Mouse (Mus musculus) MEL (cell line): Measurements from ENCODE around the gene Arfrp1. TPM values are rescaled to one million over a fixed set of nuclear protein-coding genes. Genes with fewer than 3 reads are reported as not detected.

Source experiments
- DNase-seq: peaks from one replicate; pipeline ENCODE4 v3.0.0; 2011; ENCODE audit warnings: low read depth, low spot score
- H3K27ac ChIP-seq: 2 replicates; pipeline ENCODE4 v1.5.1; 2012; ENCODE audit warnings: low read depth, mild to moderate bottlenecking, control low read depth, low read length, moderate library complexity; ENCODE audit not compliant: control insufficient read depth
- H3K27me3 ChIP-seq, 2 experiments: fragments of 150-350 bp in 1 of 2; sonication (generic) in 1 of 2; 2 replicates each; pipeline ENCODE4 v1.6.1; 2012; ENCODE audit warnings: low read length in 2 of 2, mild to moderate bottlenecking in 2 of 2, improper control_type of control experiment in 1 of 2, moderate library complexity in 1 of 2; ENCODE audit not compliant: insufficient read depth in 2 of 2, control insufficient read depth in 1 of 2
- H3K36me3 ChIP-seq, 2 experiments: 2 replicates each; pipeline ENCODE4 v1.6.1; 2012 to 2014; ENCODE audit warnings: low read length in 2 of 2, improper control_type of control experiment in 1 of 2, inconsistent platforms in 1 of 2, mild to moderate bottlenecking in 1 of 2; ENCODE audit not compliant: insufficient read depth in 2 of 2, control insufficient read depth in 1 of 2
- H3K4me1 ChIP-seq, 2 experiments: fragments of 150-350 bp in 1 of 2; sonication (generic) in 1 of 2; 2 replicates each; pipeline ENCODE4 v1.6.1; 2012; ENCODE audit warnings: low read length in 2 of 2, improper control_type of control experiment in 1 of 2, mild to moderate bottlenecking in 1 of 2; ENCODE audit not compliant: insufficient read depth in 2 of 2, control insufficient read depth in 1 of 2
- H3K4me3 ChIP-seq, 2 experiments: fragments of 150-350 bp in 1 of 2; sonication (generic) in 1 of 2; 2 replicates each; pipeline ENCODE4 v1.5.1; 2012; ENCODE audit warnings: low read depth in 2 of 2, low read length in 2 of 2, mild to moderate bottlenecking in 2 of 2, moderate library complexity in 2 of 2, control low read depth in 1 of 2, improper control_type of control experiment in 1 of 2; ENCODE audit not compliant: control insufficient read depth in 1 of 2, insufficient read depth in 1 of 2
- H3K79me2 ChIP-seq: 2 replicates; pipeline ENCODE4 v1.6.1; 2012; ENCODE audit warnings: mild to moderate bottlenecking, low read length, moderate library complexity; ENCODE audit not compliant: control insufficient read depth, poor library complexity, insufficient read depth
- H3K9ac ChIP-seq: 2 replicates; pipeline ENCODE4 v1.6.1; 2012; ENCODE audit warnings: low read depth, mild to moderate bottlenecking, control low read depth, low read length, moderate library complexity; ENCODE audit not compliant: control insufficient read depth, poor library complexity, severe bottlenecking
- H3K9me3 ChIP-seq: fragments of 150-350 bp; sonication (generic); replicated peaks from 2 replicates; pipeline ENCODE4 v1.6.1; 2012; ENCODE audit warnings: mild to moderate bottlenecking, low read length, improper control_type of control experiment, moderate library complexity; ENCODE audit not compliant: insufficient read depth
- BHLHE40 ChIP-seq: IDR thresholded peaks from 2 replicates; pipeline ENCODE4 v1.6.1; 2012; ENCODE audit warnings: low read depth, mild to moderate bottlenecking, inconsistent platforms, low read length, improper control_type of control experiment, borderline replicate concordance
- CHD1 ChIP-seq: IDR thresholded peaks from 2 replicates; pipeline ENCODE4 v1.6.1; 2012; ENCODE audit warnings: low read depth, mild to moderate bottlenecking, inconsistent platforms, low read length, improper control_type of control experiment
- CHD2 ChIP-seq: IDR thresholded peaks from 2 replicates; pipeline ENCODE4 v1.6.1; 2011; ENCODE audit warnings: low read length, improper control_type of control experiment
- CTCF ChIP-seq, 3 experiments: IDR thresholded peaks in 2 of 3; conservative IDR thresholded peaks in 1 of 3; 2 replicates each; pipeline ENCODE4 v1.5.1; 2011 to 2012; ENCODE audit warnings: low read length in 3 of 3, low read depth in 2 of 3, mild to moderate bottlenecking in 2 of 3, improper control_type of control experiment in 1 of 3, inconsistent platforms in 1 of 3, mixed read lengths in 1 of 3, moderate library complexity in 1 of 3; ENCODE audit not compliant: control insufficient read depth in 1 of 3, insufficient read depth in 1 of 3, poor library complexity in 1 of 3, severe bottlenecking in 1 of 3
- GABPA ChIP-seq: IDR thresholded peaks from 2 replicates; pipeline ENCODE4 v1.6.1; 2012; ENCODE audit warnings: low read depth, mild to moderate bottlenecking, inconsistent platforms, low read length, improper control_type of control experiment, moderate library complexity
- GATA1 ChIP-seq: IDR thresholded peaks from 2 replicates; pipeline ENCODE4 v1.6.1; 2011; ENCODE audit warnings: low read depth, low read length, improper control_type of control experiment
- JUND ChIP-seq: IDR thresholded peaks from 2 replicates; pipeline ENCODE4 v1.6.1; 2011; ENCODE audit warnings: low read depth, mild to moderate bottlenecking, improper control_type of control experiment, low read length
- KAT2A ChIP-seq: conservative IDR thresholded peaks from 2 replicates; pipeline ENCODE4 v1.6.1; 2012; ENCODE audit warnings: low read depth, low read length, improper control_type of control experiment, inconsistent platforms
- MAFK ChIP-seq: IDR thresholded peaks from 2 replicates; pipeline ENCODE4 v1.6.1; 2011; ENCODE audit warnings: low read depth, mild to moderate bottlenecking, low read length, improper control_type of control experiment, borderline replicate concordance
- MAX ChIP-seq: IDR thresholded peaks from 2 replicates; pipeline ENCODE4 v1.6.1; 2011; ENCODE audit warnings: low read length, improper control_type of control experiment
- MAZ ChIP-seq: IDR thresholded peaks from 2 replicates; pipeline ENCODE4 v1.6.1; 2012; ENCODE audit warnings: low read depth, mild to moderate bottlenecking, inconsistent platforms, low read length, improper control_type of control experiment
- MEF2A ChIP-seq: IDR thresholded peaks from 2 replicates; pipeline ENCODE4 v1.6.1; 2014; ENCODE audit warnings: low read depth, mild to moderate bottlenecking, inconsistent platforms, low read length, improper control_type of control experiment; ENCODE audit not compliant: poor library complexity, insufficient replicate concordance, severe bottlenecking; ENCODE audit errors: extremely low read depth
- MYB ChIP-seq: IDR thresholded peaks from 2 replicates; pipeline ENCODE4 v1.6.1; 2011; ENCODE audit warnings: mild to moderate bottlenecking, low read depth, low read length, improper control_type of control experiment
- NRF1 ChIP-seq: IDR thresholded peaks from 2 replicates; pipeline ENCODE4 v1.6.1; 2014; ENCODE audit warnings: low read depth, mild to moderate bottlenecking, inconsistent platforms, low read length, improper control_type of control experiment, moderate library complexity; ENCODE audit not compliant: poor library complexity, insufficient read depth, severe bottlenecking
- POLR2AphosphoS2 ChIP-seq: IDR thresholded peaks from 2 replicates; pipeline ENCODE4 v1.6.1; 2011; ENCODE audit warnings: low read length, improper control_type of control experiment
- RAD21 ChIP-seq: IDR thresholded peaks from 2 replicates; pipeline ENCODE4 v1.6.1; 2011; ENCODE audit warnings: mild to moderate bottlenecking, low read depth, low read length, improper control_type of control experiment
- SIN3A ChIP-seq: IDR thresholded peaks from 2 replicates; pipeline ENCODE4 v1.6.1; 2012; ENCODE audit warnings: low read length, improper control_type of control experiment, inconsistent platforms
- SMC3 ChIP-seq: IDR thresholded peaks from 2 replicates; pipeline ENCODE4 v1.6.1; 2011; ENCODE audit warnings: low read depth, low read length, improper control_type of control experiment
- TAL1 ChIP-seq: IDR thresholded peaks from 2 replicates; pipeline ENCODE4 v1.6.1; 2012; ENCODE audit warnings: mild to moderate bottlenecking, inconsistent platforms, low read length, moderate library complexity, mixed read lengths
- TBP ChIP-seq: IDR thresholded peaks from 2 replicates; pipeline ENCODE4 v1.8.0; 2011; ENCODE audit warnings: low read depth, low read length, improper control_type of control experiment
- ZC3H11A ChIP-seq: IDR thresholded peaks from 2 replicates; pipeline ENCODE4 v1.6.1; 2012; ENCODE audit warnings: low read depth, mild to moderate bottlenecking, inconsistent platforms, low read length, improper control_type of control experiment
- ZKSCAN1 ChIP-seq: IDR thresholded peaks from 2 replicates; pipeline ENCODE4 v1.6.1; 2012; ENCODE audit warnings: low read depth, mild to moderate bottlenecking, inconsistent platforms, low read length, improper control_type of control experiment, moderate library complexity
- polyA plus RNA-seq, 2 experiments: library from polyadenylated mRNA; stranded (reverse) in 1 of 2; unstranded in 1 of 2; fragments of >175 nt in 1 of 2; fragments of >200 nt in 1 of 2; gene quantifications; 2 replicates each; pipeline versions ENCODE4 v1.2.1 to v1.2.4; 2012; ENCODE audit warnings: low replicate concordance in 2 of 2, low read depth in 1 of 2; ENCODE audit not compliant: insufficient read length in 2 of 2, insufficient read depth in 1 of 2, missing spikeins in 1 of 2
- total RNA-seq: library from RNA; depleted of rRNA; stranded (reverse); fragments of 300-350 nt; gene quantifications from 2 replicates; pipeline ENCODE4 v1.2.3, GENCODE M21; 2012

Arfrp1 gene
- total and polyA plus RNA-seq, 3 experiments = 36.8 to 68.8 TPM; not detected in 1

- Histone ChIP-seq H3K4me1 (0 out of 4 replicates have a peak, but pooled peaks cover 0 to 4% of the 10 kb centered on the region in 2 experiments), H3K9ac (no peak overlapping the region), H3K79me2 (no peaks in the 10 kb centered on the region), H3K27me3 (no peaks in the 10 kb centered on the region; a peak in 1 of 4 replicates), H3K9me3 (no peaks in the 10 kb centered on the region), H3K4me3 (no peak overlapping the region), H3K36me3 (no peaks in the 10 kb centered on the region; a peak in 1 of 4 replicates), H3K27ac (no peak overlapping the region)
- TF ChIP-seq TBP (no peak), KAT2A (no peak), GATA1 (no peak), MAFK (no peak), BHLHE40 (no peak)
- no peak for DNase-seq
These were observed 47.9 kb upstream of the Arfrp1 start for GRCm38 (mm10) chr2:181413141-181413540.

GRCm38 (mm10) chr2:181410760-181411473 lies 45.7 kb upstream of the Arfrp1 start:
- no peak overlapping the region for H3K27ac ChIP-seq

GRCm38 (mm10) chr2:181409643-181410042 lies 44.4 kb upstream of the Arfrp1 start:
- DNase-seq = no peak
- Histone ChIP-seq H3K9ac (no peak overlapping the region), H3K4me1 (0 out of 4 replicates have a peak, but pooled peaks cover 0 to 4% of the 10 kb centered on the region in 2 experiments), H3K9me3 (no peaks in the 10 kb centered on the region), H3K27me3 (no peaks in the 10 kb centered on the region; a peak in 1 of 4 replicates), H3K27ac (no peak overlapping the region), H3K36me3 (no peaks in the 10 kb centered on the region; a peak in 1 of 4 replicates), H3K4me3 (peak overlapping the region in 1 of 2 experiments; percentile 19; a peak in 1 of 4 replicates), H3K79me2 (no peaks in the 10 kb centered on the region)
- no peak for TF ChIP-seq GABPA
- TF ChIP-seq POLR2AphosphoS2 = no peak
- no peak for TF ChIP-seq MYB
- no peak for TF ChIP-seq SIN3A
- no peak for TF ChIP-seq MAZ
- TF ChIP-seq MAX = no peak
- TF ChIP-seq CHD1 = no peak
- TF ChIP-seq JUND = no peak
- no peak for TF ChIP-seq NRF1
- TF ChIP-seq CHD2 = no peak
- no peak for TF ChIP-seq MEF2A

More at GRCm38 (mm10) chr2:181410760-181411473, 45.7 kb upstream of the Arfrp1 start:
- no peaks in the 10 kb centered on the region for H3K9me3 ChIP-seq
- DNase-seq = peak; percentile 72
- no peaks in the 10 kb centered on the region; a peak in 1 of 4 replicates for H3K36me3 ChIP-seq
- H3K4me3 ChIP-seq = no peak overlapping the region
- H3K9ac ChIP-seq = no peak overlapping the region
- no peaks in the 10 kb centered on the region; a peak in 1 of 4 replicates for H3K27me3 ChIP-seq
- H3K4me1 ChIP-seq = 0 out of 4 replicates have a peak, but pooled peaks cover 0 to 4% of the 10 kb centered on the region in 2 experiments
- peak; percentile 70 to 88 (median 82) for TF ChIP-seq CTCF (IDR thresholded peaks at IDR 0.05 in 2 of 3, conservative IDR thresholded peaks at IDR 0.05 in 1 of 3; ENCODE audit: control insufficient read depth in 1 of 3, insufficient read depth in 1 of 3, low read depth in 2 of 3, low read length in 3 of 3, poor library complexity in 1 of 3, severe bottlenecking in 1 of 3)
- TF ChIP-seq ZKSCAN1 = no peak
- peak; percentile 39; the same call in 1 of the 2 replicates for TF ChIP-seq SIN3A
- peak; percentile 87 for TF ChIP-seq RAD21
- no peak for TF ChIP-seq TAL1
- TF ChIP-seq ZC3H11A = peak; percentile 77
- peak; percentile 82 for TF ChIP-seq SMC3
- no peak for TF ChIP-seq GABPA
- no peaks in the 10 kb centered on the region for H3K79me2 ChIP-seq
